Mouse (Mus musculus): ENCODE results near the gene Ciao2a. TPM values are rescaled to one million over a fixed set of nuclear protein-coding genes. Genes with fewer than 3 reads are reported as not detected.
A peak's percentile ranks its signal among the peaks of the same experiment; 100 is the strongest.

Ciao2a gene
- polyA plus RNA-seq, 1 experiment from 2014 or later, result 61.0 TPM

- Histone ChIP-seq H3K36me3 (ENCODE audit: control insufficient read depth, insufficient read depth, low read length) (peaks cover 11% of the 10 kb centered on the region; the same call in 1 of the 2 replicates), H3K9ac (ENCODE audit: low read depth, low read length) (no peak overlapping the region), H3K4me3 (ENCODE audit: low read depth, low read length) (no peak overlapping the region), H3K9me3 (replicated peaks; ENCODE audit: control insufficient read depth, low read length, poor library complexity, severe bottlenecking) (no peaks in the 10 kb centered on the region), H3K4me2 (ENCODE audit: low read length) (no peak overlapping the region), H3K27ac (ENCODE audit: low read length) (0 out of 2 replicates have a peak overlapping the region, but pooled peaks have one; percentile 33), H3K27me3 (ENCODE audit: control insufficient read depth, insufficient read depth, low read depth, low read length) (no peaks in the 10 kb centered on the region), H3K4me1 (ENCODE audit: control insufficient read depth, insufficient read depth, low read length) (no peaks in the 10 kb centered on the region)
- ATAC-seq, result no peak
- 17% methylated on average over 8 of the region's 8 CpGs for WGBS
Observed at GRCm38 (mm10) chr9:66110611-66111379, 15.6 kb upstream of the Ciao2a start.

DNA sequence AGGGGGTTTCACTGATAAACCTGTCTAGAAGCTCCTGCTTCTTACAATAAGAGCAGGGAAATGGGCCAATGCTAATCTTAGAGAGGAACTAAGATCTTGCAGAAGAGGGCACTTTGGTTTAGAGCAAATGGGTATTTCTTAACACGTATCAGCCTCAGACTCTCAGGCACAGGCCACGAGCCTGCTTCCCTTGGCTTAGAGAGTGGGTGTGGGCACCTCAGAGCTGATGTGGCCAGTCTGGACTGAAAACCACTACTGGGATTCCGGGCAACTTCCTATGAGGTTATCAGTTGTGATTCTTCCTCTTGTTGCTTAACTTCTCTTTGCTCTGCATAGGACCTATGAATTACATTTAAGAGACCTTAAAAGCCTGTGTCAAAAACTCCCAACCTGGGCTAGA, 12.1 kb upstream of the Ciao2a start:
- Histone ChIP-seq H3K9ac (ENCODE audit: low read depth, low read length) (no peak overlapping the region), H3K4me2 (ENCODE audit: low read length) (no peak overlapping the region), H3K9me3 (replicated peaks; ENCODE audit: control insufficient read depth, low read length, poor library complexity, severe bottlenecking) (no peaks in the 10 kb centered on the region), H3K27me3 (ENCODE audit: control insufficient read depth, insufficient read depth, low read depth, low read length) (no peaks in the 10 kb centered on the region), H3K36me3 (ENCODE audit: control insufficient read depth, insufficient read depth, low read length) (peaks cover 3% of the 10 kb centered on the region; the same call in 1 of the 2 replicates), H3K4me3 (ENCODE audit: low read depth, low read length) (no peak overlapping the region), H3K27ac (ENCODE audit: low read length) (no peak overlapping the region), H3K4me1 (ENCODE audit: control insufficient read depth, insufficient read depth, low read length) (no peaks in the 10 kb centered on the region)
- WGBS, result 95% methylated on average over 3 of the region's 3 CpGs
- no peak for ATAC-seq

DNA sequence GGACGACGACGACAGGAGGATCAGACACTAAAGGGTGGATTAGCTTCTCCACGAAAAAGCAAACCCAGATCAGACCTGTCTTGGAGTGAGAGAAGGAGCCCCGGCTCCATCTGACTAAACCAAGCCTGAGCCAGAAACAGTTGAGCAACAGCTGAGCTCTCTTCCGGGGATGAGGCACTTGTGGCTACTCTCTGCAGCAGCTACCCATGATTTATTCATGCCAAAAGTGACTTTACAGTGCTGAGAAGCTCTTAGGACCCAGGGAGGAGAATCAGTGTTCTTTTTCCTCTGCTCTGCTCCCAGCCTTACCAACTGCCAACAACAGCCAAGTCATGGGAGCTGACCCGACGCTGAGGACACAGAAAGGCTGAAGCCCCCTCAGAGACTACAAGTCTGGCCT, 9.5 kb upstream of the Ciao2a start:
- no peak overlapping the region for H3K4me2 ChIP-seq (ENCODE audit: low read length)
- H3K27me3 ChIP-seq (ENCODE audit: control insufficient read depth, insufficient read depth, low read depth, low read length), result no peaks in the 10 kb centered on the region
- 44% methylated on average over 8 of the region's 8 CpGs for WGBS
- H3K9me3 ChIP-seq (replicated peaks; ENCODE audit: control insufficient read depth, low read length, poor library complexity, severe bottlenecking), result no peaks in the 10 kb centered on the region
- no peak overlapping the region for H3K4me3 ChIP-seq (ENCODE audit: low read depth, low read length)
- H3K9ac ChIP-seq (ENCODE audit: low read depth, low read length), result no peak overlapping the region
- ATAC-seq, result no peak
- peaks cover 3% of the 10 kb centered on the region; the same call in 1 of the 2 replicates for H3K36me3 ChIP-seq (ENCODE audit: control insufficient read depth, insufficient read depth, low read length)
- no peak overlapping the region for H3K27ac ChIP-seq (ENCODE audit: low read length)
- 0 out of 2 replicates have a peak, but pooled peaks cover 2% of the 10 kb centered on the region for H3K4me1 ChIP-seq (ENCODE audit: control insufficient read depth, insufficient read depth, low read length)

GRCm38 (mm10) chr9:66119498-66119897, 6.9 kb upstream of the Ciao2a start:
- H3K4me3 ChIP-seq (ENCODE audit: low read depth, low read length), result no peak overlapping the region
- H3K27ac ChIP-seq (ENCODE audit: low read length), result no peak overlapping the region
- H3K4me1 ChIP-seq (ENCODE audit: control insufficient read depth, insufficient read depth, low read length), result peaks cover 15% of the 10 kb centered on the region
- 95% methylated on average over 2 of the region's 2 CpGs for WGBS
- no peak overlapping the region for H3K9ac ChIP-seq (ENCODE audit: low read depth, low read length)
- H3K36me3 ChIP-seq (ENCODE audit: control insufficient read depth, insufficient read depth, low read length), result no peaks in the 10 kb centered on the region; the same call in 1 of the 2 replicates
- no peaks in the 10 kb centered on the region for H3K27me3 ChIP-seq (ENCODE audit: control insufficient read depth, insufficient read depth, low read depth, low read length)
- no peak for ATAC-seq
- H3K4me2 ChIP-seq (ENCODE audit: low read length), result no peak overlapping the region
- H3K9me3 ChIP-seq (replicated peaks; ENCODE audit: control insufficient read depth, low read length, poor library complexity, severe bottlenecking), result no peaks in the 10 kb centered on the region

DNA sequence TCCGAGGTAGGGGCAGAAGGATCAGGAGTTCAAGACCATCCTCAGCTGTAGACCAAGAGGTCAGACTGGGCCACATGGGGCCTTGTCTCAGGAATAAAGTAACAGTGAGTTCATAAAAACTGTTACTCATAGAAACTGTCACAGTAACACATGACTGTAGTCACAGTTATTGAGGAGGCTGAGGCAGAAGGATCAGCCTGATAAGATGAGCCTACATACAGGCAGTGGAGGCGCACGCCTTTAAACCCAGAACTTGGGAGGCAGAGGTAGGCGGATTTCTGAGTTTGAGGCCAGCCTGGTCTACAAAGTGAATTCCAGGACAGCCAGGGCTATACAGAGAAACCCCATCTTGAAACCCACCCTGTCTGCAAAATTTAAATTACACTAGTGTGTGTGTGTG, 6.3 kb upstream of the Ciao2a start:
- Histone ChIP-seq H3K4me3 (ENCODE audit: low read depth, low read length) (no peak overlapping the region), H3K4me2 (ENCODE audit: low read length) (no peak overlapping the region), H3K36me3 (ENCODE audit: control insufficient read depth, insufficient read depth, low read length) (no peaks in the 10 kb centered on the region; the same call in 1 of the 2 replicates), H3K27ac (ENCODE audit: low read length) (no peak overlapping the region), H3K4me1 (ENCODE audit: control insufficient read depth, insufficient read depth, low read length) (peaks cover 17% of the 10 kb centered on the region), H3K27me3 (ENCODE audit: control insufficient read depth, insufficient read depth, low read depth, low read length) (no peaks in the 10 kb centered on the region), H3K9me3 (replicated peaks; ENCODE audit: control insufficient read depth, low read length, poor library complexity, severe bottlenecking) (no peaks in the 10 kb centered on the region), H3K9ac (ENCODE audit: low read depth, low read length) (no peak overlapping the region)
- WGBS, result 94% methylated on average over 4 of the region's 4 CpGs
- ATAC-seq, result no peak

DNA sequence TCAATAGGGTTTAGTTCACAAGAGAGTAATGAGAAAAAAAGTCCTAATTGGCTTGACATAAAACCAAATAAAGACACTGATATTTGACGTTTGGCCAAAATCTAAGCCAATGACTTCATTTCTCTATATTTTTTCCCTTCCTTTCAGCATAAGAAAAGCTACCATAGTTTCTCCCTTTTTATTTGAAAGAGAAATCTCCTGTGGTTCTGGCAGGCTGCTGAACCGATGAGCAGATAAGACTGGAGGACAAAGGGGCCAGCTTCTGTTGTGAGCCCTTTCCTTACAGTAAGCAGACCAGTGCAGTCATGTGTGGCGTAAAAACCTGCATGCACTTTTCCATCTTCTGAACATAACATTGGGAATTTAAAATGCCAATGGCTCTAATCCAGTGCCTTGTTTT, 5.5 kb upstream of the Ciao2a start:
- H3K4me1 ChIP-seq (ENCODE audit: control insufficient read depth, insufficient read depth, low read length), result peaks cover 24% of the 10 kb centered on the region
- no peaks in the 10 kb centered on the region for H3K9me3 ChIP-seq (replicated peaks; ENCODE audit: control insufficient read depth, low read length, poor library complexity, severe bottlenecking)
- H3K4me3 ChIP-seq (ENCODE audit: low read depth, low read length), result no peak overlapping the region
- WGBS, result 62% methylated on average over 3 of the region's 3 CpGs
- no peaks in the 10 kb centered on the region for H3K36me3 ChIP-seq (ENCODE audit: control insufficient read depth, insufficient read depth, low read length)
- H3K4me2 ChIP-seq (ENCODE audit: low read length), result no peak overlapping the region
- H3K9ac ChIP-seq (ENCODE audit: low read depth, low read length), result no peak overlapping the region
- no peaks in the 10 kb centered on the region for H3K27me3 ChIP-seq (ENCODE audit: control insufficient read depth, insufficient read depth, low read depth, low read length)
- ATAC-seq, result no peak
- H3K27ac ChIP-seq (ENCODE audit: low read length), result no peak overlapping the region

DNA sequence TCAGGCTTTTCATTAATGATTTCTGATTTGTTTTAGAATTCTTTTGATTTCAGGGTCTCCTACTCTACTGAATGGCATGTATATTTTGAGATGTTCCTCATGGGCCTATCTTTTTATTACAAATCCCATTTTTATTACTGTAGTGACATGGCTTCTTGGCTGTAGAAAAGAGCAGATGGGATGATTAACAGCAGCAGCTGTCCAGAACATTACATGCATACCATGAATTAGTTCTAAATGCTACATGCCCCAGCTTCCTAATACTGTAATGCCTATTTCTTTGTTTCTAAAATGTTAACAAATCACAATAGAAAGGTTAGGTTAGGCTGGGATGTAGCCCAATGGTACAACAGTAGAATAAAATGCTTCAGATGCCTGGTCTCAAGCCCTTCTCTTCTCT, 5.0 kb upstream of the Ciao2a start:
- H3K27ac ChIP-seq (ENCODE audit: low read length), result no peak overlapping the region
- H3K4me1 ChIP-seq (ENCODE audit: control insufficient read depth, insufficient read depth, low read length), result peaks cover 25% of the 10 kb centered on the region
- no peak overlapping the region for H3K4me2 ChIP-seq (ENCODE audit: low read length)
- H3K36me3 ChIP-seq (ENCODE audit: control insufficient read depth, insufficient read depth, low read length), result no peaks in the 10 kb centered on the region
- no peaks in the 10 kb centered on the region for H3K27me3 ChIP-seq (ENCODE audit: control insufficient read depth, insufficient read depth, low read depth, low read length)
- H3K9me3 ChIP-seq (replicated peaks; ENCODE audit: control insufficient read depth, low read length, poor library complexity, severe bottlenecking), result no peaks in the 10 kb centered on the region
- H3K4me3 ChIP-seq (ENCODE audit: low read depth, low read length), result no peak overlapping the region
- ATAC-seq, result no peak
- H3K9ac ChIP-seq (ENCODE audit: low read depth, low read length), result no peak overlapping the region

DNA sequence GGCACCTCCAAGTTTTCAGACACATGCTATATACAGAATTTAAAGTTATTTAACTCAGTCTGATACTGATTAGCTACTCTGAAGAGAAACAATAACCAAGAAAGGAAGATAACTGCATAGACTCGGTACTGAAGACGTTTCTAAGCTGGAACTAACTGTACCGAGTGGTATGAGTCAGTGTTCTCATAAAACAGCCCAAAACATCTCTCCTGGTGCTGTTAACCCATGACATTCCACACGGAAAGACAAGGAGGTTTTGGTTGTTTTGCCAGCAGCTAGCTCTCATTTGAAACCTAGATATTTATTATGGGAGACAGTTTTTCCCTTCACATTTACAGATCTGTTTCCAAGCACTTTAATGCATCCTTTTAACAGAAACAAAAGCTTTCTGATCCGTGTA, 2.8 kb upstream of the Ciao2a start:
- no peak for ATAC-seq
- no peaks in the 10 kb centered on the region for H3K36me3 ChIP-seq (ENCODE audit: control insufficient read depth, insufficient read depth, low read length)
- no peaks in the 10 kb centered on the region for H3K27me3 ChIP-seq (ENCODE audit: control insufficient read depth, insufficient read depth, low read depth, low read length)
- peak overlapping the region; percentile 92 for H3K9ac ChIP-seq (ENCODE audit: low read depth, low read length)
- 13% methylated on average over 5 of the region's 5 CpGs for WGBS
- H3K4me2 ChIP-seq (ENCODE audit: low read length), result peak overlapping the region; percentile 65
- peak overlapping the region; percentile 84 for H3K4me3 ChIP-seq (ENCODE audit: low read depth, low read length)
- H3K9me3 ChIP-seq (replicated peaks; ENCODE audit: control insufficient read depth, low read length, poor library complexity, severe bottlenecking), result no peaks in the 10 kb centered on the region
- H3K27ac ChIP-seq (ENCODE audit: low read length), result peak overlapping the region; percentile 89
- H3K4me1 ChIP-seq (ENCODE audit: control insufficient read depth, insufficient read depth, low read length), result peaks cover 38% of the 10 kb centered on the region

DNA sequence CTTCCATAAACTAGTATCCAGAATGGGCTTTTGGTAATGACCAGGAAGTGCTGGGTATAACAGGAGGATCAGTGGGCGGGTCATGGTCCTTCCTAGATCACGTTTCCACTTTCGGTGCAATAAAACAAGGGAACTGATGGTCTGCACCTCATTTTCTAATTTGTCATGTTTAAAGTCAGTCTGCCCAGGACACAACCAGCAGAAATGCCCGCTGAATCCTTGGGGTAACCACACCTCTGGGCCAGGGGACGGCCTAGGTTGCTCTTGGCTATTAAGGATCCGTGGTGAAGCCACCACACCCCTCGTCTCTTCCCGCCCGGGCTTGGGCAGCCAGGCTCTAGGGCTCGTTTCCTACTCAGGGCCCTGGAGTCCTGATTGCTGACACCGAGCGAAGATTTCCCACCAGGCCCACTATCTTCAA, 2.3 kb upstream of the Ciao2a start:
- H3K4me1 ChIP-seq (ENCODE audit: control insufficient read depth, insufficient read depth, low read length), result peaks cover 38% of the 10 kb centered on the region
- peak; percentile 15 for ATAC-seq
- WGBS, result under 1% methylated on average over 12 of the region's 12 CpGs

More for the DNA sequence above, 2.3 kb upstream of the Ciao2a start:
- Histone ChIP-seq H3K4me3 (ENCODE audit: low read depth, low read length) (peak overlapping the region; percentile 84), H3K27me3 (ENCODE audit: control insufficient read depth, insufficient read depth, low read depth, low read length) (no peaks in the 10 kb centered on the region), H3K27ac (ENCODE audit: low read length) (peak overlapping the region; percentile 89), H3K9me3 (replicated peaks; ENCODE audit: control insufficient read depth, low read length, poor library complexity, severe bottlenecking) (no peaks in the 10 kb centered on the region), H3K4me2 (ENCODE audit: low read length) (peak overlapping the region; percentile 65), H3K36me3 (ENCODE audit: control insufficient read depth, insufficient read depth, low read length) (no peaks in the 10 kb centered on the region), H3K9ac (ENCODE audit: low read depth, low read length) (peak overlapping the region; percentile 92)

All from midbrain, embryonic 16.5 days (tissue).